Comparison of ENCODE assay signal across 18 mouse cellular contexts in genomic region chr9:36802951-36803350, GRCm38 (mm10). TPM values are rescaled to one million over a fixed set of nuclear protein-coding genes. Genes with fewer than 3 reads are reported as not detected.
DNase-seq lines count a peak whose midpoint lies in the region; ATAC-seq and TF ChIP-seq lines count a peak whose summit lies in the region.
"Had no signal": no experiment of that assay in that cellular context is flagged by ENCODE, and none has a peak within 500 bp of the region (broad histone marks: within the 10 kb centered on the region; RNA-seq: fewer than 3 reads in every experiment).

No protein-coding gene starts in this region.

- H3K4me1 ChIP-seq in E14TG2a.4 (replicated peaks; ENCODE audit: low read depth, low read length): peaks cover 82% of the 10 kb centered on the region
- peaks cover 6% of the 10 kb centered on the region; the same call in 1 of the 2 replicates for H3K4me1 ChIP-seq in liver, postnatal 0 days (ENCODE audit: insufficient read depth)
- H3K4me1 ChIP-seq: embryonic facial prominence, embryonic 12.5 days; forebrain, embryonic 13.5 days; forebrain, embryonic 15.5 days had no signal

- H3K36me3 ChIP-seq in E14TG2a.4 (ENCODE audit: insufficient read depth, low read length): no peaks in the 10 kb centered on the region
- H3K36me3 ChIP-seq in liver, postnatal 0 days (replicated peaks; ENCODE audit: insufficient read depth, low read length): no peaks in the 10 kb centered on the region
- H3K36me3 ChIP-seq: embryonic facial prominence, embryonic 10.5 days; embryonic facial prominence, embryonic 12.5 days; forebrain, embryonic 15.5 days had no signal

- H3K27me3 ChIP-seq in E14TG2a.4 (ENCODE audit: insufficient read depth, low read length): no peaks in the 10 kb centered on the region
- no peaks in the 10 kb centered on the region for H3K27me3 ChIP-seq in liver, postnatal 0 days (ENCODE audit: insufficient read depth, low read length)
- H3K27me3 ChIP-seq: embryonic facial prominence, embryonic 12.5 days; forebrain, embryonic 13.5 days; forebrain, embryonic 15.5 days had no signal

- 0 out of 2 replicates have a peak overlapping the region, but pooled peaks have one; percentile 7 for H3K4me3 ChIP-seq in E14TG2a.4 (replicated peaks; ENCODE audit: low read length)
- H3K4me3 ChIP-seq in liver, postnatal 0 days (ENCODE audit: low read depth, low read length): no peak overlapping the region
- H3K4me3 ChIP-seq: embryonic facial prominence, embryonic 10.5 days; embryonic facial prominence, embryonic 12.5 days; forebrain, embryonic 13.5 days; forebrain, embryonic 15.5 days had no signal

- peak; percentile 72 for DNase-seq in ES-CJ7 (ENCODE audit: low read depth, low spot score)
- DNase-seq in R1 (ENCODE audit: low read depth, low spot score): peak; percentile 88
- no peak for DNase-seq in kidney, adult 8-10 months
- DNase-seq in B cell, adult 2 months: no peak
- no peak for DNase-seq in liver, postnatal 0 days
- DNase-seq: adrenal gland, adult 2 months; adrenal gland, postnatal 10 days; adrenal gland, postnatal 25 days; cerebellum, adult 11 months; cerebellum, adult 18-20 months; cerebellum, adult 8-10 months; cerebellum, adult 9-11 months; cerebellum, postnatal 25 days had no signal

- no peaks in the 10 kb centered on the region for H3K9me3 ChIP-seq in E14TG2a.4 (ENCODE audit: low read length)
- H3K9me3 ChIP-seq in liver, postnatal 0 days (ENCODE audit: low read length): no peaks in the 10 kb centered on the region
- H3K9me3 ChIP-seq: embryonic facial prominence, embryonic 10.5 days; embryonic facial prominence, embryonic 12.5 days; forebrain, embryonic 13.5 days; forebrain, embryonic 15.5 days had no signal

- H3K4me2 ChIP-seq in liver, postnatal 0 days (ENCODE audit: low read depth, low read length): no peak overlapping the region
- H3K4me2 ChIP-seq: embryonic facial prominence, embryonic 12.5 days; forebrain, embryonic 13.5 days; forebrain, embryonic 15.5 days had no signal

- H3K27ac ChIP-seq in liver, postnatal 0 days (ENCODE audit: low read depth): no peak overlapping the region
- H3K27ac ChIP-seq: embryonic facial prominence, embryonic 10.5 days; embryonic facial prominence, embryonic 12.5 days; forebrain, embryonic 13.5 days; forebrain, embryonic 15.5 days had no signal

- no peak for TF ChIP-seq CTCF in E14TG2a.4 (conservative IDR thresholded peaks at IDR 0.05; ENCODE audit: low read length)
- TF ChIP-seq CTCF in liver, postnatal 0 days (IDR thresholded peaks at IDR 0.05; ENCODE audit: low read depth): no peak

- no peak overlapping the region for H3K9ac ChIP-seq in liver, postnatal 0 days (replicated peaks)
- H3K9ac ChIP-seq: embryonic facial prominence, embryonic 12.5 days; forebrain, embryonic 13.5 days; forebrain, embryonic 15.5 days had no signal

- WGBS in liver, postnatal 0 days (ENCODE audit: insufficient replicate concordance): 82% methylated on average over 3 of the region's 3 CpGs

- no peak for ATAC-seq in liver, postnatal 0 days
- ATAC-seq: forebrain, embryonic 13.5 days; forebrain, embryonic 15.5 days had no signal

- no peak for TF ChIP-seq EP300 in liver, postnatal 0 days (IDR thresholded peaks at IDR 0.05; ENCODE audit: low read depth)

RNA-seq across cellular contexts. Expression of gene Ei24, which starts 5.8 kb away (rescaled TPM):
- polyA plus RNA-seq in liver, postnatal 0 days (2015; fragmentation: Nextera tagmentation; extraction: Ambion mirVana): 61.6 and 62.5 TPM in 2 replicates

RNA-seq across cellular contexts. Expression of gene Fez1, which starts 18.7 kb away (rescaled TPM):
- polyA plus RNA-seq in liver, postnatal 0 days (2015; fragmentation: Nextera tagmentation; extraction: Ambion mirVana): 0.15 and 0.50 TPM in 2 replicates

RNA-seq across cellular contexts. Expression of gene Stt3a, which starts 35.5 kb away (rescaled TPM):
- 99.9 and 113 TPM in 2 replicates for polyA plus RNA-seq in liver, postnatal 0 days (2015; fragmentation: Nextera tagmentation; extraction: Ambion mirVana)

Comparison
In these comparisons a context has a peak if more than half of its experiments do, and no peak if none do; other contexts are left out.
1. DNase-seq: peak in ES-CJ7 (single experiment) and R1 (single experiment); none in kidney, adult 8-10 months (0 of 2), B cell, adult 2 months (0 of 2) and liver, postnatal 0 days (single experiment).